Mouse (Mus musculus): ENCODE measurements around the gene Gm49450. TPM values are rescaled to one million over a fixed set of nuclear protein-coding genes. Genes with fewer than 3 reads are reported as not detected.

The Gm49450 gene
- polyA plus RNA-seq, 1 experiment from 2014 or later: not detected

DNA sequence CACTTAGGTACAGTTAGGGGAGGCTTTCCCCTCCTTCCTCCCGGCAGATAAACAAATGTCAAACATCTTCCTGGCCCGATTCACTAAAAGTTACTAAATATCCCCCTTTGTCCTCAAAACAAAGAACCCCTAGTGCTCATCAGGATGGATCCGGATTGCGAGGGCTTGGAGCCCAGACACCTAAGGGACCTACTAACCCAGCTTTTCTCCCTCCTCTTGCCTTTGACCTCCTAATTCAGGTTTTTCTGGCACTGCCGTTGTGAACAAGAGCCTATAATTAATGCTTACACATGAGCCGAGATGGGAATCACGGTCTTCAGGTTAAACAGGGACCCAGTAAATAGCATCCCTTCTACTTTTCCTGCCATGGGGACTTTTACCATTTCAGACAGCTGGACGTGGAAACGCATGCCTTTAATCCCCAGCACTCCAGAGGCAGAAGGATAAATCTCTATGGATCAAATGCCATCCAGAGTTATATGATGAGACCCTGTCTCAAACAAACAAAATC lies 38.2 kb upstream of the Gm49450 start:
- Histone ChIP-seq H3K4me3 (peak overlapping the region; percentile 39), H3K9me3 (no peaks in the 10 kb centered on the region), H3K36me3 (no peaks in the 10 kb centered on the region), H3K4me1 (replicated peaks) (peaks cover 74% of the 10 kb centered on the region), H3K27ac (replicated peaks) (peak overlapping the region; percentile 99), H3K27me3 (no peaks in the 10 kb centered on the region), H3K4me2 (peak overlapping the region; percentile 67), H3K9ac (peak overlapping the region; percentile 73)
- no peak for ATAC-seq (ENCODE audit: low read depth)
- 3% methylated on average over 9 of the region's 9 CpGs for WGBS

DNA sequence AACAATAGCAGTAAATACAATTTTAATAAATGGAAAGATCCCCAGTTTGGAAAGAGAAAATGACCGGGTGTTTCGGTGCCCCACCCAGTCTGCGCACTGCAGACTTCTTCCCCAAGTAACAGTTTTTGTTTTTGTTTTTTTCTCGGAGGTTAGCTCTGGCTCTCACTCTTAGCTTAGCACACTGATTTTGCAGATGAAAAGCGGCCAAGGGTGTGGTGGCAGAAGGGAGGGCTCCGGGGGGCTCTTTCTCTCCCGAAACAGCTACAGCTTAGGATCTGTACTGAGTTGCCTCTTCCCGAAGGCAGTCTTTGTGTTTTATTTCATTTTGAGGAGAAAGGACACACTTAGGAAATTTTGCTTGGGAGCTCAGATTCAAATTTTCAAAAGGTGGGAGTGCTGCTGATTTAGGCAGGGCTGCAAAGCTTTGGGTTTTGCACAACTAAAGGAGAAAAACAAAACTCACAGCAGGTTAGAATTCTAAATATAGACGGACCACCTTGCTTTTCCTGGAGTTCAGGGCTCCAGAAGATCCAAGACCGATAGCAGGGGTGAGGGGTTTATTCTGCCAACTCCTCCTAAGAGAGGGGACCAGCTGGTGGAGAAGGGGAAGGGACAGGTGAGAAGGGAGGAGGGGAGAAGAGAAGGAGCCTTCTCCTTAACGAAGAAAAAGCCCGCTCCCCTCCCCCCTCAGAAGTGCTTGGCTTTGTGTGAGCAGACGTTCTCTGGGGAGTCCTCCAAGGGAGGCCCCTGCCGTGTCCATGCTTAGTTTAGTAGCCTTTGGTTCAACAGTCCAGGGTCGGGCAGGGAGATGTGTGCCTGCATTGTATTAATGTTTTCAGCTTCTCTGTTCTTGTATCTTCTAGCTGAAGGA lies 37.6 kb upstream of the Gm49450 start:
- H3K27ac ChIP-seq (replicated peaks): peak overlapping the region; percentile 99
- WGBS: 12% methylated on average over 15 of the region's 15 CpGs
- H3K4me1 ChIP-seq (replicated peaks): peaks cover 81% of the 10 kb centered on the region
- H3K9me3 ChIP-seq: no peaks in the 10 kb centered on the region
- H3K9ac ChIP-seq: peak overlapping the region; percentile 73
- peak overlapping the region; percentile 67 for H3K4me2 ChIP-seq
- no peaks in the 10 kb centered on the region for H3K27me3 ChIP-seq
- no peak for ATAC-seq (ENCODE audit: low read depth)
- H3K36me3 ChIP-seq: no peaks in the 10 kb centered on the region
- H3K4me3 ChIP-seq: peak overlapping the region; percentile 39

DNA sequence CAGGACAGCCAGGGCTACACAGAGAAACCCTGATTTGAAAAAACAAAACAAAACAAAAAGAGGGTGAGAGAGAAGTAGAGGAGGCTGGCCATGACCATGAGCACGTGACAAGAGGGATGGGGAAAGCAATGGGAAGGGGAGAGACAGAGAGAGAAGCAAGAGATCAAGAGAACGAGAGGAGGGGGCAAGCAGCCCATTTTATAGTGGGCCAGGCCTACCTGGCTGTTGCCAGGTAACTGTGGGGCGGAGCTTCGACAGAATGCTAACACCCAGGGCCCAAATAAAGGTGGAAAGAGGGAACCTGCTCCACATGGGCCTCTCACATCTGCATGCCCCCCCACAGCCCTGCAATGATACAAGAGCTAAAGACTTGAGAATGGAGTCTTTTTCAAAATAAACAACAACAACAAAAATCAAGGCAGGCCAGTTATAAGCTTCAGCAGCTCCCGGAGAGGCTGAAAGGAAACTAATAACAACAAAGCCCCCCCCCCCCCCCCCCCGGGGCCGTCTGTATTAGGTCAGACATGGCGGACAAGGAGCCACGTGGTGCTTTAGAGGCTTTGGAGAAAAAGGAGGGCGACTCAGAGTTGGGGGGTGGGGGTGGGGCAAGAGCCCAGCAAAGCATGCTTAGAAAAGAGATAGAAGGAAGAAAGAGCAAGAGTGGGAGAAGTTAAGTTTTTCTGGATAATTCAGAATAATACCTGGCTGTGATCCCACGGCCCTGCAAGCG lies 36.5 kb upstream of the Gm49450 start:
- H3K4me1 ChIP-seq (replicated peaks): peaks cover 83% of the 10 kb centered on the region
- peak overlapping the region; percentile 73 for H3K9ac ChIP-seq
- no peaks in the 10 kb centered on the region for H3K36me3 ChIP-seq
- 28% methylated on average over 10 of the region's 12 CpGs for WGBS
- peak overlapping the region; percentile 67 for H3K4me2 ChIP-seq
- H3K27me3 ChIP-seq: no peaks in the 10 kb centered on the region
- peak overlapping the region; percentile 99 for H3K27ac ChIP-seq (replicated peaks)
- ATAC-seq (ENCODE audit: low read depth): no peak
- no peaks in the 10 kb centered on the region for H3K9me3 ChIP-seq
- peak overlapping the region; percentile 39 for H3K4me3 ChIP-seq

DNA sequence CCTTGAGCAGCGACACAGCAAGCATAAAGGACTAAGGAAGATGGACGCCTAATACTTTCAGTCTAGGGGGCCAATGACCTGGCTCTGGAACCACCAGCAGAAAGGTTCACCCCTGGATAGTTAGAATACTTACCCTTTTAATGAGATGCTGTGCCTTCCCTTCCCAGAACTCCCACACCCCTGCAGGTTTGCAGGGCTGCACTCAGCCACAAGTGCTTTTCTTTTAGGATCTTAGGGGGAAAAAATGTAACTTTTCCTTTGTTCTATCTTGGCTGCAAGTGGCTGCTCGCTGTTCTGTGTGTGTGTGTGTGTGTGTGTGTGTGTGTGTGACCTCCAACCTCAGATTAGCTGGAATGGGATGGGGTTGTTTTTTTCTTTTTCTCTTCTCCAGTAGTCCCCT lies 35.4 kb upstream of the Gm49450 start:
- H3K4me1 ChIP-seq (replicated peaks): peaks cover 78% of the 10 kb centered on the region
- 62% methylated on average over 3 of the region's 3 CpGs for WGBS
- H3K4me3 ChIP-seq: no peak overlapping the region

DNA sequence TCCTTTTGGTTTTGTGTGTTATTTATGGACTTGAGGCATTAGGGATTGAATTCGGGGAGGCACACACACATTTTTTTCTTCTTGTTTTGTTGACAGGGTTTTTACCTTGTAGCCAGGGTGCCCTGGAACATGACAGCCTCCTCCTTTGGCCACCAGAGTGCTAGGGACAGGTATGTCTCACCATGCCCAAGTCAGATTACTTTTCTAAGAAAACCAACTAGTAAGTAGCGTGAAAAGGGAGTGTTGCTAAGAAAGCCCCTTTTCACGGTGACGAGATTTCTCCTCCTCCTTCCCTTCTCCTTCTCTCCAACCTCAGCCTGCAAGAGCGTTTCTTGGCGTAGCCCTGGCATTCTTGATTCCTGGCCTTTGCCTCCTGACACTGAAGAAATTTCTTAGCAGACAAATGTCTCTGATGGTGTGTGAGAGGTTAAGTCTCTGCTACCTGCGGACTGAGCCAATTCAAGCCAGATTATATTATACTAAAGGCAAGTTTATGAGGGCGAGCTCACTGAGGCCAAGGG lies 34.4 kb upstream of the Gm49450 start:
- Histone ChIP-seq H3K9ac (peak overlapping the region; percentile 91), H3K4me2 (peak overlapping the region; percentile 67), H3K27me3 (no peaks in the 10 kb centered on the region), H3K9me3 (no peaks in the 10 kb centered on the region), H3K4me1 (replicated peaks) (peaks cover 80% of the 10 kb centered on the region), H3K27ac (replicated peaks) (peak overlapping the region; percentile 99), H3K36me3 (no peaks in the 10 kb centered on the region), H3K4me3 (peak overlapping the region; percentile 46)
- 20% methylated on average over 8 of the region's 8 CpGs for WGBS
- no peak for ATAC-seq (ENCODE audit: low read depth)

More for the DNA sequence above, 35.4 kb upstream of the Gm49450 start:
- H3K9me3 ChIP-seq: no peaks in the 10 kb centered on the region
- H3K36me3 ChIP-seq: no peaks in the 10 kb centered on the region
- H3K27me3 ChIP-seq: no peaks in the 10 kb centered on the region
- peak overlapping the region; percentile 67 for H3K4me2 ChIP-seq
- peak overlapping the region; percentile 91 for H3K9ac ChIP-seq
- peak overlapping the region; percentile 99 for H3K27ac ChIP-seq (replicated peaks)
- ATAC-seq (ENCODE audit: low read depth): no peak

DNA sequence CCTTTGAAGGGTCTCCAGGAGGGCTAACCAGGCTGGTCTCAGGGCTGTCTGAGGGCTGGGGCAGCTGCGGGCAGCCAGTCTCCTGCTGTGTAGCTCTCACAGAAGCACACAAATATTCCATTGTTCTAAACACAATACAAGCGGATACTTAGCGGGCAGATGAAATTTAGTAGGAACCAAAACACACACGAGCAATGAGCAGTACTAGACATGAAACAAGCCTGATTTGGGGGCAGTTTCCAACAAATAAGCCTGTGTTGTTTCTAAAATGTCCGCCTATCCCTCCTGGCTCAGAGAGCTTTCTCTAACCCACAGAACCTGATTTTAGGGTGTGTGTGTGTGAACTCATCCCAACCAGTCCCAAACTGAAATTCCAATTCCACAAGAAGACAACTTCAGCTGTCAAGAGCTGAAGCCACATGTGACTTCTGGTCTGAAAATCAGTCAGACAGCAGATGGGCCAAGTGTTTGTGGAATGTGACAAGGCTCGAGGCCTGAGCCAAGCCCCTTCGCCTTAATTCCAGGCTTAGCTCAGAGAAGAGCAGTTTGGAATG lies 33.8 kb upstream of the Gm49450 start:
- Histone ChIP-seq H3K4me2 (peak overlapping the region; percentile 67), H3K9ac (peak overlapping the region; percentile 91), H3K27ac (replicated peaks) (peak overlapping the region; percentile 99), H3K9me3 (no peaks in the 10 kb centered on the region), H3K27me3 (no peaks in the 10 kb centered on the region), H3K36me3 (no peaks in the 10 kb centered on the region), H3K4me3 (peak overlapping the region; percentile 46), H3K4me1 (replicated peaks) (peaks cover 80% of the 10 kb centered on the region)
- WGBS: 2% methylated on average over 7 of the region's 7 CpGs
- ATAC-seq (ENCODE audit: low read depth): no peak

DNA sequence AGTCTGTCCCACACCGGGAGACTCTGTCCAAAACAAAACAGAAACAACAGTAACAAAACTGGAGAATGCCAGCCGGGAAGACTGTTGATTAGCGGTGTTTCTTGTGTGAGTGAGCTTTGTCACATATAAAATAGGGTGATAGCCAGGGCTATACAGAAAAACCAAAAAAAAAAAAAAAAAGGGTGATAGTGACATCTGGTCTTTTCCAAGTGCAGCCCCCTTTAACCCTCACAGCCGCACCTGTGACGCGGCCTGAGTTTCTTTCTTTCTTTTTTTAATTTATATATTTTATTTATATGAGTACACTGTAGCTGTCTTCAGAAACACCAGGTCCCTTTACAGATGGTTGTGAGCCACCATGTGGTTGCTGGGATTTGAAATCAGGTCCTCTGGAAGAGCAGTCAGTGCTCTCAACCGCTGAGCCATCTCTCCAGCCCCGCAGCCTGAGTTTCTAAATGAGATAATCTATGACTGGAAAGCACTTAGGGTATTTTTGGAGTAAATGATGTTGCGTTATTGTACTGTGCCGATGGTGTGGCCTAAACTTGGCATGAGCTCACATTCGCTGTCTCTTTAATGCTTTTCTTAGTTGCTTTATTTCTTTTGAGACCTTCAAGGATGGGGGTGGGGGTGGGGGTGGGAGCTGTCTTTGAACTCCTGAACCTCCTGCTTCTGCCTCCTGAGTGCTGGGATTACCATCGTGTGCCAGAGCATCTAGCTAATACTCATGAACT lies 32.8 kb upstream of the Gm49450 start:
- 15% methylated on average over 12 of the region's 12 CpGs for WGBS
- Histone ChIP-seq H3K27ac (replicated peaks) (peak overlapping the region; percentile 99), H3K4me3 (peak overlapping the region; percentile 46), H3K36me3 (no peaks in the 10 kb centered on the region), H3K27me3 (no peaks in the 10 kb centered on the region), H3K9me3 (no peaks in the 10 kb centered on the region), H3K9ac (peak overlapping the region; percentile 91), H3K4me1 (replicated peaks) (peaks cover 76% of the 10 kb centered on the region), H3K4me2 (peak overlapping the region; percentile 67)
- no peak for ATAC-seq (ENCODE audit: low read depth)

DNA sequence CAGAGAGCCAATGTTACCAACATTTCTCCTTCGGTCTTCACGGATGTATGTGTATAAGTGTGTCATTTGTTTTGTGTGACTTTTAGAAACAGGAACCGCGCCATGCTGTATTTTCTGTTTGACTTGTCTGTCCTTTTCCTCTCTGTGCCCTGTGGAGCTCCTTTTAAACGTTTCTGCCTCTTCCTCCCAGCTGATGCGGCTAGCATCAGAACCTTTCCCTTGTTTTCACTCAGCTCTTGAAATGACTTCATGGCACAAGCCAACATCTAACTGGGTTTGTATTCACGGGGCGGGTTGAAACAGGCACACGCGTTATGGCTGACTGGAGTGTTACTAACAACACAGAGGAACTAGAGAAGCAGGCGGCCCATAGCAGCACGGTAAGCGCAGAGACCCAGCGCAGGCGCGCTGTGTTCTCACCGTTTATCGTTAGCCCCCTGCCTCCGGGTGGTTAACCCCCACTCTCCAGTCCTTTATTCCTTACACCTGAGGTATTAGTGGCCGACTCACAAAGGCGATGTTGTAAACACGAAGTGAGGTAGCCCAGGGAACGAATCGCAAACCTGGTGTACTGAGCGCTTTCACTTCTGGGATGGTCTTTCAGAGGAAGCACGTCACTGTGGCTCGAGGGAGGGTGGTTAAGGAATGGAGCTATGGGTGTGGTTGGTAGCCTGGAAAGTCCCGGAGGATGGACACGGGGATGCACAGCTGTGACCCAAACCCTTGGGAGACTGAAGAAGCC lies 32.1 kb upstream of the Gm49450 start:
- peak; percentile 71 for ATAC-seq (ENCODE audit: low read depth)
- Histone ChIP-seq H3K36me3 (no peaks in the 10 kb centered on the region), H3K27ac (replicated peaks) (peak overlapping the region; percentile 99), H3K27me3 (no peaks in the 10 kb centered on the region), H3K4me2 (peak overlapping the region; percentile 67), H3K4me1 (replicated peaks) (peaks cover 69% of the 10 kb centered on the region), H3K9me3 (no peaks in the 10 kb centered on the region), H3K9ac (peak overlapping the region; percentile 91), H3K4me3 (peak overlapping the region; percentile 46)
- 1% methylated on average over 29 of the region's 29 CpGs for WGBS

DNA sequence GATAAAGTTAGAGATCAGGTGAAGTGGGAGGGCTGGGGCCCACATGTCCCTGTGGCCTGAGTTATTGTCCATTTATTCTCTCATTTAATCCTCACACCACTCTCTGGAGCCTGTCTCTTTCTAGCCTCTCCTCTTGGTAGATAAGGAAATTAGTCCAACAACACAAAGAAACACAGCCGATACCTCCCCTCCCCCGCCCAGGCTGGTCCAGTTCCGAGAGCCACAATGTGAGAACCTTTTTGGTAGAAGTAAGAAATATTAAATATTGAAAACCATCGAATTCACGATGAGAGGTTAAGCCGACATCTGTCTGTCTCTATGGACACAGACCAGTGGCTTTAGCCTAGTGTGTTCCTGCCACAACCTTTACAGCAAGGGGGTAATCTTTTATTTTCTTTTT lies 31.3 kb upstream of the Gm49450 start:
- peak overlapping the region; percentile 91 for H3K9ac ChIP-seq
- H3K4me1 ChIP-seq (replicated peaks): peaks cover 69% of the 10 kb centered on the region
- H3K27ac ChIP-seq (replicated peaks): peak overlapping the region; percentile 99
- H3K36me3 ChIP-seq: no peaks in the 10 kb centered on the region
- no peak for ATAC-seq (ENCODE audit: low read depth)
- no peaks in the 10 kb centered on the region for H3K27me3 ChIP-seq
- H3K4me3 ChIP-seq: peak overlapping the region; percentile 46
- no peaks in the 10 kb centered on the region for H3K9me3 ChIP-seq
- peak overlapping the region; percentile 67 for H3K4me2 ChIP-seq
- WGBS: 19% methylated on average over 6 of the region's 6 CpGs

DNA sequence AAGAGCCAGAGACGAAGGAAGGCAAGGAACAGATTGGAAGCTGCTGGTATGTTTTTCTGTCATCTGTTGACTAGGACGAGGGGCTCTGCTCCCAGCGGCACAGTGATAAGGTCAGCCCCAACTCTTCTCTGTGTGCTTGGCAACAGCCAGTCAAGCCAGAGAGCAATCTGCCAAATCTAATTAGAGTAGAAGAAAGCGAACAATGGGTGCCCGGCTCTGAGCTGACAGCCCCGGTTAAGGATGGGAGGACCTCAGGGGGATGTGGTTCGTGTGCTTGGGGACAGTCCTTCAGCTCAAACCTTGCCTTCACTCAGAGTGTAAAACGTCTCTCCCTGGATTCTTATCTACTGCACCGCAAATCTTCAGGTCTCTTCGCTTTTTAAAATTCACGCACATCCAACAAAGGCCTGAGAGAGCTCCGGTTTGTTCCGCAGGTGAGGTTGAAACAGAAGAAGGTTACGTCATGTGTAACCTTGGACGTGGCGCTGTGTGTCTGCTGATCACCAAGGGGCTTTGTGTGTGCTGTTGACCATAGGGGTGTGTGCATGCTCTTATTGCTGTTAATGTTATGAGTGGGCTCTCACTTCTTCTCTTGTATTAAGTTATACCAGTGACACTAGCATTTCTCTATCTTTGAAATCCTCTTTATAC lies 30.2 kb upstream of the Gm49450 start:
- H3K4me1 ChIP-seq (replicated peaks): peaks cover 68% of the 10 kb centered on the region
- peak overlapping the region; percentile 99 for H3K27ac ChIP-seq (replicated peaks)
- H3K4me2 ChIP-seq: peak overlapping the region; percentile 67
- peak overlapping the region; percentile 91 for H3K9ac ChIP-seq
- 15% methylated on average over 16 of the region's 16 CpGs for WGBS
- no peaks in the 10 kb centered on the region for H3K27me3 ChIP-seq
- no peaks in the 10 kb centered on the region for H3K9me3 ChIP-seq
- peak; percentile 54 for ATAC-seq (ENCODE audit: low read depth)
- H3K36me3 ChIP-seq: no peaks in the 10 kb centered on the region
- H3K4me3 ChIP-seq: peak overlapping the region; percentile 46
